Mouse (Mus musculus) liver, embryonic 12.5 days (tissue): ENCODE results near the gene Acp5. TPM values are rescaled to one million over a fixed set of nuclear protein-coding genes. Genes with fewer than 3 reads are reported as not detected.
"Not testable (repeated sequence)": the region's sequence is repeated elsewhere in the genome, so short reads cannot be mapped to it uniquely, and the experiment has no call there.

ENCODE experiments used
- ATAC-seq: fragments of 200-750 bp; cut with Nextera tagmentation; 2 replicates; pipeline ENCODE4 v1.8.0; 2017; ENCODE audit warnings: moderate number of reproducible peaks, mild to moderate bottlenecking, moderate library complexity
- H3K27ac ChIP-seq: fragments of 300-500 bp; sonication (generic); 2 replicates; pipeline ENCODE4 v1.5.1; 2016; ENCODE audit warnings: mild to moderate bottlenecking
- H3K27me3 ChIP-seq: fragments of 300-500 bp; sonication (generic); replicated peaks from 2 replicates; pipeline ENCODE4 v1.6.1; 2016; ENCODE audit warnings: mild to moderate bottlenecking, moderate library complexity
- H3K36me3 ChIP-seq: fragments of 300-500 bp; sonication (generic); 2 replicates; pipeline ENCODE4 v1.6.1; 2016; ENCODE audit warnings: mild to moderate bottlenecking, moderate library complexity
- H3K4me1 ChIP-seq: fragments of 300-500 bp; sonication (generic); 2 replicates; pipeline ENCODE4 v1.6.1; 2016
- H3K4me2 ChIP-seq: fragments of 300-500 bp; sonication (generic); 2 replicates; pipeline ENCODE4 v1.6.1; 2016; ENCODE audit warnings: mild to moderate bottlenecking, moderate library complexity
- H3K4me3 ChIP-seq: fragments of 300-500 bp; sonication (generic); 2 replicates; pipeline ENCODE4 v1.5.1; 2016; ENCODE audit warnings: mild to moderate bottlenecking, moderate library complexity
- H3K9ac ChIP-seq: fragments of 300-500 bp; sonication (generic); 2 replicates; pipeline ENCODE4 v1.6.1; 2016; ENCODE audit warnings: mild to moderate bottlenecking, moderate library complexity
- H3K9me3 ChIP-seq: fragments of 300-500 bp; sonication (generic); replicated peaks from 2 replicates; pipeline ENCODE4 v1.6.1; 2016; ENCODE audit warnings: mild to moderate bottlenecking, moderate library complexity
- WGBS: fragments of 180-500 bp; shearing (Covaris S2); methylation state at CpG from one replicate; pipeline ENCODE4 v1.1.7; 2016; ENCODE audit not compliant: insufficient replicate concordance; 5-methylcytosine and 5-hydroxymethylcytosine counted together
- polyA plus RNA-seq: library from polyadenylated mRNA; unstranded; fragments of >200 nt; fragmentation: Nextera tagmentation; extraction: Ambion mirVana; gene quantifications from 2 replicates; pipeline ENCODE4 v1.2.1, GENCODE M21; 2016

Acp5 gene
- polyA plus RNA-seq, 1 experiment from 2014 or later: 179 TPM

GRCm38 (mm10) chr9:22156497-22157245 lies 21.2 kb upstream of the Acp5 start, which contains the start of gene Pigyl:
Gene Pigyl (plus strand): TSS chr9:22156846.
- Histone ChIP-seq H3K4me2 (peak within 1 kb of the TSS; percentile 94), H3K9me3 (no peaks in the 10 kb centered on the region), H3K27ac (peak within 1 kb of the TSS; percentile 64), H3K36me3 (peaks cover 12% of the 10 kb centered on the region), H3K4me1 (peaks cover 20% of the 10 kb centered on the region), H3K4me3 (peak within 1 kb of the TSS; percentile 72), H3K9ac (peak within 1 kb of the TSS; percentile 85), H3K27me3 (peaks cover 7% of the 10 kb centered on the region)
- WGBS: under 1% methylated on average over 65 of the region's 65 CpGs
- peak; percentile 97 for ATAC-seq

- Histone ChIP-seq H3K9ac (peak overlapping the region; percentile 34), H3K27ac (no peak overlapping the region), H3K36me3 (peaks cover 12% of the 10 kb centered on the region), H3K4me2 (peak overlapping the region; percentile 94), H3K4me1 (peaks cover 20% of the 10 kb centered on the region), H3K4me3 (peak overlapping the region; percentile 72), H3K27me3 (peaks cover 7% of the 10 kb centered on the region), H3K9me3 (no peaks in the 10 kb centered on the region)
- ATAC-seq: peak; percentile 17; the same call in 1 of the 2 replicates
- 12% methylated on average over 10 of the region's 10 CpGs for WGBS
Observed at GRCm38 (mm10) chr9:22155614-22156013, 20.1 kb upstream of the Acp5 start.

GRCm38 (mm10) chr9:22153810-22154209 lies 18.3 kb upstream of the Acp5 start:
- H3K4me3 ChIP-seq: no peak overlapping the region
- 80% methylated on average over 3 of the region's 3 CpGs for WGBS

GRCm38 (mm10) chr9:22150946-22151345 lies 15.4 kb upstream of the Acp5 start:
- H3K4me1 ChIP-seq: peaks cover 18% of the 10 kb centered on the region
- WGBS: 64% methylated on average over 2 of the region's 2 CpGs
- ATAC-seq: no peak

More at GRCm38 (mm10) chr9:22153810-22154209, 18.3 kb upstream of the Acp5 start:
- no peak for ATAC-seq
- H3K27me3 ChIP-seq: peaks cover 7% of the 10 kb centered on the region
- H3K4me2 ChIP-seq: no peak overlapping the region
- H3K4me1 ChIP-seq: peaks cover 33% of the 10 kb centered on the region
- no peak overlapping the region for H3K27ac ChIP-seq
- peaks cover 10% of the 10 kb centered on the region for H3K36me3 ChIP-seq
- H3K9ac ChIP-seq: no peak overlapping the region
- H3K9me3 ChIP-seq: no peaks in the 10 kb centered on the region

GRCm38 (mm10) chr9:22150249-22150693 lies 14.8 kb upstream of the Acp5 start:
- not testable (repeated sequence) for H3K4me3 ChIP-seq, H3K4me2 ChIP-seq, H3K27me3 ChIP-seq, ATAC-seq, H3K27ac ChIP-seq, H3K36me3 ChIP-seq, H3K9ac ChIP-seq, H3K9me3 ChIP-seq
- H3K4me1 ChIP-seq: peaks cover 13% of the 10 kb centered on the region
- 67% methylated on average over 7 of the region's 7 CpGs for WGBS

More at GRCm38 (mm10) chr9:22150946-22151345, 15.4 kb upstream of the Acp5 start:
- Histone ChIP-seq H3K36me3 (no peaks in the 10 kb centered on the region), H3K9me3 (no peaks in the 10 kb centered on the region), H3K27ac (no peak overlapping the region), H3K4me2 (no peak overlapping the region), H3K9ac (no peak overlapping the region), H3K27me3 (no peaks in the 10 kb centered on the region), H3K4me3 (no peak overlapping the region)

GRCm38 (mm10) chr9:22149426-22150248 lies 14.1 kb upstream of the Acp5 start:
- peak; percentile 93 for ATAC-seq
- peak overlapping the region; percentile 30 for H3K4me2 ChIP-seq
- H3K27ac ChIP-seq: no peak overlapping the region
- peaks cover 13% of the 10 kb centered on the region for H3K4me1 ChIP-seq
- no peaks in the 10 kb centered on the region for H3K9me3 ChIP-seq
- H3K4me3 ChIP-seq: no peak overlapping the region
- H3K27me3 ChIP-seq: no peaks in the 10 kb centered on the region
- WGBS: 51% methylated on average over 20 of the region's 20 CpGs
- no peak overlapping the region for H3K9ac ChIP-seq
- H3K36me3 ChIP-seq: no peaks in the 10 kb centered on the region

GRCm38 (mm10) chr9:22144304-22144965 lies 8.9 kb upstream of the Acp5 start:
- Histone ChIP-seq H3K9me3 (no peaks in the 10 kb centered on the region), H3K4me1 (peaks cover 7% of the 10 kb centered on the region), H3K27ac (no peak overlapping the region), H3K9ac (no peak overlapping the region), H3K4me2 (no peak overlapping the region), H3K4me3 (no peak overlapping the region), H3K27me3 (no peaks in the 10 kb centered on the region), H3K36me3 (no peaks in the 10 kb centered on the region)
- 63% methylated on average over 8 of the region's 8 CpGs for WGBS
- ATAC-seq: no peak

- Histone ChIP-seq H3K4me2 (0 out of 2 replicates have a peak overlapping the region, but pooled peaks have one; percentile 6), H3K27me3 (no peaks in the 10 kb centered on the region), H3K9ac (no peak overlapping the region), H3K36me3 (no peaks in the 10 kb centered on the region), H3K27ac (no peak overlapping the region), H3K4me3 (no peak overlapping the region), H3K4me1 (peaks cover 3% of the 10 kb centered on the region; the same call in 1 of the 2 replicates), H3K9me3 (no peaks in the 10 kb centered on the region)
- ATAC-seq: peak; percentile 64; the same call in 1 of the 2 replicates
- WGBS: 44% methylated on average over 17 of the region's 17 CpGs
Observed at GRCm38 (mm10) chr9:22143108-22144037, 7.9 kb upstream of the Acp5 start.

- ATAC-seq: no peak
- H3K27me3 ChIP-seq: no peaks in the 10 kb centered on the region
- WGBS: 79% methylated on average over 5 of the region's 5 CpGs
Observed at GRCm38 (mm10) chr9:22139746-22140145, 4.2 kb upstream of the Acp5 start.

GRCm38 (mm10) chr9:22138480-22138879 lies 3.0 kb upstream of the Acp5 start:
- H3K4me1 ChIP-seq: peaks cover 48% of the 10 kb centered on the region
- H3K9ac ChIP-seq: no peak overlapping the region
- H3K27ac ChIP-seq: no peak overlapping the region
- H3K4me3 ChIP-seq: no peak overlapping the region
- no peak for ATAC-seq
- H3K4me2 ChIP-seq: no peak overlapping the region
- 32% methylated on average over 2 of the region's 2 CpGs for WGBS
- no peaks in the 10 kb centered on the region for H3K9me3 ChIP-seq
- no peaks in the 10 kb centered on the region for H3K27me3 ChIP-seq
- peaks cover 2% of the 10 kb centered on the region for H3K36me3 ChIP-seq

More at GRCm38 (mm10) chr9:22139746-22140145, 4.2 kb upstream of the Acp5 start:
- Histone ChIP-seq H3K4me3 (no peak overlapping the region), H3K4me2 (no peak overlapping the region), H3K27ac (no peak overlapping the region), H3K36me3 (no peaks in the 10 kb centered on the region), H3K4me1 (peaks cover 38% of the 10 kb centered on the region), H3K9me3 (no peaks in the 10 kb centered on the region), H3K9ac (no peak overlapping the region)
